Mouse (Mus musculus): ENCODE results near the gene Iqcc.

The Iqcc gene

DNA sequence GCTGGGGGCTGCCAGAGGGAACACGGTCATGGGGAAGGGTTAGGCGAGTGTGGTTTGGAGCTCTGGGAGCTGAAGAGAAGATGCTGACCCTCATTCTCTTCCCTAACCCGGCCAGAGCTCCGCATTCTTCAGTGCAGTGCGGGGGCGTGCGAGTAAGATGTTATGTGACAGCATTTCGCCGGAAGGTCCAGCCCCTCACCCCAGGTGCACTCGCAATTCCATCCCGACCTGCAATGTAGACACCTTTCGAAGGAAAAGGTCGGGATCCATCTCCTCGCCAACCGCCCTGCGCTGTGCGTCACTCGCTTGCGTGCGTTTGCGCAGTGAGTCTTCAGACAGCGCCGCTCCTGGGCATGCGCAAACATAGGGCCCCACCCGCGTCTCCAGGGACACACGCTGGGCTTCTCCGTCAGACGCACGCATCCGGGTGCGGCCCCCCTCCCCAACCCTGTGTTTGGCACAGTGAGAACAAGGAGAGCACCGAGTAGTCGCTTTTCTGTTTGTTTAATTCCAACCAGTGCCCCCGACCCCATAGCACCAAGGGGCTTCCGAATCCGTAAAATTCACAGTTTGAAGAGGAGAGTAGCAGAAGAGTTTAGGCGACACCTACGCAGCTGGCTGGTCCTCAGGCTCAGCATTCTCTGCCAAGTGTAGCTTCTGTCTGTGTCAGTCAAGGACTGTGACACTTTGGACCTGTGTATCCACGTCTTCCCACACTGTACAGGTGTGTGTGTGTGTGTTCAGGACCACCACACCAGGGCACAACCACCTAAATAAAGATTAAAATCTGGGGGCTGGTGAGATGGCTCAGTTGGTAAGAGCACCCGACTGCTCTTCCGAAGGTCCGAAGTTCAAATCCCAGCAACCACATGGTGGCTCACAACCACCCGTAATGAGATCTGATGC, at the start of gene Iqcc:
Gene Iqcc (minus strand): TSS at position 314 of the 906 bp plus-strand sequence.
- peak; percentile 97 for DNase-seq

DNA sequence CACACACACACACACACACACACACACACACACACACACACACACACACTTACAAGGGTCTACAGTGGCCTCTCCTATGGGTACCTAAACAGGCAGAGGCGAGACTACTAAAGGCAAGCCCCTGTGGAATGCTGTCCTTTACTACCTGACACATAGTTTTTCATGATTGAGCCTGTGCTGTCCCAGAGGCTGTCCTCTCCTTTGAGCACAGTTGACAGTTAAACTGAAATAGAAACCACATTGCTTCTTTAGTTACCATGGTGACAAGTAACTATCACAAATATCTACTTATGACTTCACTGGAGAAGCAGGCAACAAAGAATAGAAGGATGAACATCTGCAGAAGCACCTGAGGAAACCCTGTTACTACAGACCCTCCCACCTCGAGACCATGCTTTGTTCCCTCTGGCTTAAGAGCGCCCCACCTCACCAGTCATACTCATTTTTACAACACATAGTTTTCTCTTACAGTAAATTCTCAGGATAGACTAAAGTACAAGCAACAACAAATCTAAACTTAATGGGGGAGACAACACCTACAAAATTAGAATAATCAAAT, 43.4 kb upstream of the Iqcc start:
- DNase-seq = no peak

DNA sequence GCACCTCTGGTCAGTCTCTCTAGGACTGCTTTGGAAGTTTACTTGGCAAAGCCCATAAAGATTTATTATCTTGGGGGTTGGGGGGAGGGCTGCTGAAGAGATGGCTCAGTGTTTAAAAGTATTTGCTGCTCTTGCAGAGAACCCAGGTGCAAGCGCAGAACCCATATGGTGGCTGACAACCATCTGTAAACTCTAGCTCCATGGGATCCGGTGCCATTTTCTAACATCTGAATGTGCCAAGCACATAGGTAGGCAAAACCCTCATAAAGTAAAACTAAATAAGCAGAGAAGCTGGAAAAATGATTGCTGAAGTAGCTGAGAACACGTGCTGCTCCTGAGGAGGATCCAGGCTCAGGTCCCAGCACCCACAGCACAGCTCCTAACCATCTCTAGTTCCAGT, 42.7 kb upstream of the Iqcc start:
- DNase-seq = peak; percentile 52

DNA sequence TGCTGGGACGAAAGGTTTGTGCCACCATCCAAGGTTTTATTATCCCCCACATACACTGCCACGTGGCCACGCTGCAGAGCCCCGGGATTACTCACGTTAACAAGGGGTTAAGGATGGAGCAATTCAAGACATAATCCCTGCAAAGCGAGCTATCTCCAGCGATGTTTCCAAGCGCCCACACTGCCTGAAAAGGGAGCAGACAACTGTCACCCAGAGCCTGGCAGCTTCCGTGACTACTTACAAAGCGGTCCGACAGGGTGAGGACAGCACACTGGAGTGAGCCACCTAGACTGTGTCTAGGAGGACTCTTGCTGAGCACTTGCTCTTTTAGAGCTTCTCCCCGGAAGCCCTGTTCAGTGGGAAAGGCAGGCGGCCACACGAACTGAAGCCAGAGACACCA, 35.9 kb upstream of the Iqcc start:
- no peak for DNase-seq

DNA sequence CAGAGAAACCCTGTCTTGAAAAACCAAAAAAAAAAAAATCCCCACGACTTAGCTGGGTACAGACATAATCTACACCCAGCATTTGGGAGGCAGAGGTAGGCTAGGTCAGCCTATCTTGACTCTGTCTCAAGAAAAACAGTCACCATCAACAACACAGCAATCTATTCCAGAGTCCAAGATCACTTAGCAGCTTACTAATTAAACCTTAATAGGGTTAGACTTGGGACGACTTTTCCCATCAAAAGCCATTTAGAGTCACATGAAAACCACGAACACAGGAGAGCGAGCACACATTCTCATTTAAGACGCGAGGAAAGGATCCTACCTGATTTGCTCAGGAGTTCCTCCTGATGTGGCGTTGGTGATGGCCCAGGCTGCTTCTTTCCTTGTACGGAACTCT, 31.5 kb upstream of the Iqcc start:
- no peak for DNase-seq

DNA sequence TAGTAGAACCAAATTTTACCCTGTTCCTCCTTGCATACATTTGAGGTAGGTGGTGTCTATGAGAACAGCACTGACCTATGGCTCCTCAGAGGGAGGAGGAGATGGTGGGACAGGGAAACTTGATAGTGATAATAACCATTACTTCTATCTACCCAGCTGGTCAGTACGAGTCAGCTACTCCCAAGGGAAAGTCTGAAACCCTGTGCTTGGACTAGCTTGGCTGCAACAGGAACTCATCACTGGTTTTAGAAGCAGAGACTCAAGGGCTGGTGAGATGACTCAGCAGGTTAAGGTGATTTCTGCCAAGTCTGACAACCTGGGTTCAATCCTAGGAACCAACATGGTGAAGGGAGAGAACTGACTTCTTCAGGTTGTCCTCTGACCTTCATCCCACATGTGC, 29.8 kb upstream of the Iqcc start:
- DNase-seq = no peak

DNA sequence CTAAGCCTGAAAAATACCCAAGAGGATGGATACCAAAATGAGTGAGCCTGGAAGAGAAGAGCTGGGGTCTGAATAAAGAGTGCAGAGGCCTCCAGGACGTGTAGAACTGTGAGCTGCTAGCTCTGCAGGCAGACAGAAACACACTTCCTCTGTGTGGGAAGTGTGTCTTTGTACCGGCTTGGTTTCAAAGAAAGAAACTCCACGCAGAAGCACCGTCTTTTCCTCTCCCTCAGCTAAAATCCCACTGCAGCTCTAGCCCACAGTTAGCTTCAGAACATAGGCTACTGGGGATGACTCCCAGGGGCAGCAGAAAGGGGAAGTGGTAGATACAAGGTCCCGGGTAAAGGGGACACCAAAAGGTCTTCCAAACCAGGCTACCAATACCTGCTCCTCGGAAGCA, 26.3 kb upstream of the Iqcc start:
- no peak for DNase-seq

DNA sequence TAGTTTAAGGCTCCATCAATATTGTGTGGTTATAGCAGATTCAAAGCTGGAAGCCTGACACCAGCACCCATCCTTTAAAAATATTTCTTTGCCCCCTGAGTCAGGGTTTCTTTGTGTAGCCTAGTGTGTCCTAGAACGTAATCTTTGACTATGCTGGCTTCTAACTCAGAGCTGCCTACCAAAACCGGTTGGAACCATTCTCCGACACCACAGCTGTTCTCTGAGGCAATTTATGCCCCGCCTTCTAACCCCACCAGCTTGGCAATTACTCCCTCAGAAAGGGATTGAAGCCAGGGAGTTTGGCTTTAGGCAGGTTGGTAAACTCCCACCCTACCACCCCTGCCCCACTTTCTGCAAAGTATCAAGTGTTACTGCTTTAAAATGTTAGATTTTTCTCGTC, 22.9 kb upstream of the Iqcc start:
- no peak for DNase-seq

DNA sequence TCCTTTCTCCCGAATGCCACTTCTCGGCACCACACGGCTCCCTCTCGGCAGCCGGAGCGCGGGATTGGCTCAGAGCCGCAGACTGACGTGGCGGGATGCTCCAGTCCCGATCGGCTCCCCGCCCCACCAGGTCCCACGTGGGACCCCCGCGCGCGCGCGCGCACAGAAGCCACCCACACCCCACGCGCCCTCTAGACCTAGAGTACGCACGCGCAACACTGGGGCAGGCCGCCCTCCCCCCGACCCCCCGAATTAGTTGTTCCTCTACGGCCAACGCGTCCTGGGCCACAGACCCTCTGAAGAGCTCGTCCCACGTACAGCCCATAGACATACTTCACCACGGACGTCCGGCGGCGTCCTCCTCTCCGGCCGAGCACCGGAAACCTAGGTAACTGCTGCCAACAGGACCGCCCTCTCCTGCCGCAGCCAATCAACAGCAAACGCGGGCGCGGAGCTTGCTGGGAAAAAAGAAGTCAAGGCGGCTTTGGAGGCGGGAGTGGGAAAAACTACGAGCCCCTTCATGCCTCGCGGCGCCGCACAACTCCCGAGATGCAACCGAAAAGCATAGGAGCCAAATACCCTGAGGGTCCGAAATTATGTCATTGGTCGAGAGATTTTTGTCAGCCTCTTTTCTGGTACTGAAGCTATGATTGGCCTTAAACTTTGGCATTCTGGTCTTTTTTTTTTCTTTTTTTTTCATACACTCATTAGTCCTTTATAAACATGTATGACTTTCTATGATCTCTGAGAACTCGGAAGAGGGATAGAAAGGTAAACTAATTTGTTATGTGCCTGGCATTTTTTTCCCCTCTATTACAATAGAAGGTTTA, 22.0 kb upstream of the Iqcc start, which contains the start of gene Txlna:
Gene Txlna (minus strand): TSS at position 428 of the 830 bp plus-strand sequence.
- peak; percentile 98 for DNase-seq

DNA sequence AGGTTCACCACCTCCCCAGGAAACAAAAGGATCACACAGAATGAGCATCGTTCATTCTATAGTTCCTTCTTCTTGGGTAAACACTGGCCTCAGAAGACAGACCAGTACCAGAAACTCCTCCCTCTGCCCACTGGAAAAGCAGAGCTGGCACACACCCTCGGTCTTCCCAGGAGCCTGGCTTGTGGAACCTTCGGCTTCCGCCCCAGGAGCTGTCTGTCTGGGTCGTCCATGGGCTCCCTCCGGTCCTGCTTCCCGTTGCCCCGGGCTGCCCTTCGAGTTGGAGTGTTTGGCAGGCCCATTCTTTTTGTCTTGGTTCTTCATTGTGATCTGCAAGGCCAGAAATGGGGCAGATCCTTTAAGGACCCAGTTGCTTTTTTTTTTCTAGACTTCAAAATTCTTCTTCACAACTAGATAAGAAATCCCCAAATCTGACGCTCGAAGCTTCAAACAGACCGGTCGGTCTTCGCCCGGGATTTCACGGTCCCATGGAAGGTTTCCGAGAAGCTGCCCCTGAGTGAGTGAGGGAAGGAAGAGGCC, 21.3 kb upstream of the Iqcc start:
- no peak for DNase-seq

DNA sequence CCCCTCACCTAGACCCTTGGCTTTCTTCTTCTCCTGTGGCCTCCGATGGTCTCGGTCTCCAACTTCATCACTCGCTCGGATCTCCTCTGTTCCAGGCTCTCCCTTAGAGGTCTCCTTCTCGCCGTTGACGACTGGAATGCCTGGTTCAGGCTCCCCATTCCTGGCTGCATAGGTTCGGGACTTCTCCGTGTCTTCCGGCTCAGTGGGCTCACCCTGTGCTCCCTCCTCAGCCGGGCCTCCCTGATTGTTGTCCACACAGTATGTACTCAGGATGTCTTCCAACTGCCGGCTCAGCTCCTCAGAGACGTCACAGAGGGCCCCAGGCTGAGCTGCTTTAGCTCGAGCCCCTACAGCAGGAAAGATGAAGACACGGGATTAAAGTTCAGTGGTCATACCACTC, 20.3 kb upstream of the Iqcc start:
- DNase-seq = no peak

DNA sequence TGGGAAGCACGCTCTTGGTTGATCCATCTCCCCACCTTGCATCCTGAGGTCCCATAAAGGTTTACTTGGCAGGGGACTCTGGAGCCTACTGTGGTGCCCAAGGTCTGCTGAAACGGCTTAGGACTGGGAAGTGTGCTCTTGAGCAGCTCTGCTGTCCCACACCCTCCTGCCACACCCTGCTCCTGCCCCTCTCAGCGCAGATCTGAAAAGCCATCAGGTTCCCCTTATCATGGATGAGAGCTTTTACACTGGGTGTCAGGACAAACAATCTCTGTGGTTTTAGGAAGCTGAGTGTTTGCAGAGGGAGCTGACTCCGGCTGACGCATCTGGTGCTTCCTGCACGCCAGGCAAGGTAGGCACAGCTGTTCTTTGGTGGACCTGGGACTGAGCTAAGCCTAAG, 15.0 kb upstream of the Iqcc start:
- no peak for DNase-seq

DNA sequence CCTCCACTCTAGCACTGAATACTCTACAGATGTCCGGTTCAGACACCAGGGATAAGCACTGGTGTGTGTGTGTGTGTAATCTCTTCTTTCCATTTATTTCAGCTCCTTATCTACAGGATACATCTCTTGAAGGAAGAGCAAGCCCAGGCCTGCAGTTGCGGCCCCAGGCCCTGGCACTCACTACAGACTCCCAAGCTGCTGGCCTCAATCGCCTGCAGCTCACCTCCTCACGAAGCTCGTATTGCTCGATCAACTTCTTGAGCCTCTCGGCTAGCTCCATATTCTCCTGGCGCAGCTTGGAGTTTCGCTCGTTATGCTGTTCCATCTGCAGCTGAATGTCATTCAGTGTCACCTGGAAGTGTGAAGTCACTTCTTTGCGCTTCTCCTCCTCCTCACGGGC, 13.0 kb upstream of the Iqcc start:
- no peak for DNase-seq

DNA sequence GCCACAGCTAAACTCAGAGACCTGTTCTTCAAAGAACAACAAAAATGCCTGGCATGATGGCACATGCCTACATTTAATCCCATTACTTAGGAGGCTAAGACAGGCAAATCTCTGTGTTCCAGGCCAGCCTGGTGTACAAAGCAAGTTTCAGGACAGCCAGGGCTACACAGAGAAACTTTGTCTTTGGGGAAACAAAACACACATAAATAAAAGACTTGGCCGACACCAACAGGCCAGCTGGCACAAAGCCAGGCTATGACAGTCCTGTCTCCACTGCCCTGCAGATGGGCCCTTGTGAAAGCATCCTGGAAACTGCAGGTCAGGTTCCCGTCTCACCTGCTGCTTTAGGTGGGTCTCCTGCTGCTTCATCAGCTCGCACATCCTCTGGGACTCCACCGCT, 12.0 kb upstream of the Iqcc start:
- peak; percentile 64 for DNase-seq

DNA sequence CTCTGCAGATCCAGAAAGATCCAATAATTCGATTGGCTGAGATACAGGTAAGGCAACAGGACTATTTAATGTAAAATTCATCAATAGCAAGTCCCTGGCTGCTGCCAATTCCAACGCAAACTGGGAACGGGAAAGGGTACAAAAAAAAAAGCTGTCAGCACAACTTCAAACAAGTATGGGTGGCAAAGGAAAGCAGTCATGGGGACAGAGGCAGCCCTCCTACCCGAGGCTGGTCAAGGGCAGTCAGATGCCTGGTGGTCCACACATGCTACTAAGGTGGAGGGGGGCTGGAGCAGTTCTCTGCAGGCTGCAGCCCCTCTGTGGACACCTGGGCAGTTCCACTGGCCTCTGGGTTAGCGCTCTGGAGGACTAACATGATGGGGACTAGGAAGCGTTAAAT, 7.1 kb upstream of the Iqcc start:
- DNase-seq = no peak

DNA sequence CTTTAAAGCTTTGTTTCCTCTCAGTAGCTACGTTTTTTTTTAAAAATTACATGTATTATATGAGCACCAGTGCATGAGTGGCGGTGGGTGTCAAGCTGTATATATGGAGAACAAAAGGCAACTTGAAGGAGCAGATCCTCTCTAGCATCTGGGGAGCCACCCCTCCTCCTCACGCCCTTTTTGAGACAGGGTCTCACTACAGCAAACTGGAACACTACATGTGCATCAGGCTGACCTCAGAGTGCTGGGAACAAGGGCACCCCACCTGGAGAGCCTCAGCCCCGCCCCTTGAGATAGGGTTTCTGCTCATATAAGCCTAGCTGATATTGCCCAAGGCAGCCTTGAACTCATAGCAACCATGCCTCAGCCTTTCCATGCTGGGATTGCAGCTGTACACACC, 6.6 kb upstream of the Iqcc start:
- no peak for DNase-seq

DNA sequence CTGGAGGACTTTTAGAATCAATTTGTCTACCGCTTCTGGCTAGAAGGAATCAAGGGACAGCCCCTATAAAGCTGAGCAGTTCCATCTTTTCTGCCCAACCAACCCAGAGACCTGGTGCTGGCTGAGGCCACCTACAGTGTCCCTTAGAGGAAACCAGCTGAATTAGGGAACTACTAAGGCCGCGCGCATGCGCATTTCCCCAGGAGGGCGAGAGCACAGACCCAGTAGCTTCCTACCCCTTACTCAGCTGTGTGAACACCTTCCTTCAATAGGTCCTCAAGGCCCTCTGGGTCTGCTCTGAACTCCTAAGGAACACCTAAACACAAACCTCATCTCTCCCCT, 6.1 kb upstream of the Iqcc start:
- DNase-seq = peak; percentile 78

DNA sequence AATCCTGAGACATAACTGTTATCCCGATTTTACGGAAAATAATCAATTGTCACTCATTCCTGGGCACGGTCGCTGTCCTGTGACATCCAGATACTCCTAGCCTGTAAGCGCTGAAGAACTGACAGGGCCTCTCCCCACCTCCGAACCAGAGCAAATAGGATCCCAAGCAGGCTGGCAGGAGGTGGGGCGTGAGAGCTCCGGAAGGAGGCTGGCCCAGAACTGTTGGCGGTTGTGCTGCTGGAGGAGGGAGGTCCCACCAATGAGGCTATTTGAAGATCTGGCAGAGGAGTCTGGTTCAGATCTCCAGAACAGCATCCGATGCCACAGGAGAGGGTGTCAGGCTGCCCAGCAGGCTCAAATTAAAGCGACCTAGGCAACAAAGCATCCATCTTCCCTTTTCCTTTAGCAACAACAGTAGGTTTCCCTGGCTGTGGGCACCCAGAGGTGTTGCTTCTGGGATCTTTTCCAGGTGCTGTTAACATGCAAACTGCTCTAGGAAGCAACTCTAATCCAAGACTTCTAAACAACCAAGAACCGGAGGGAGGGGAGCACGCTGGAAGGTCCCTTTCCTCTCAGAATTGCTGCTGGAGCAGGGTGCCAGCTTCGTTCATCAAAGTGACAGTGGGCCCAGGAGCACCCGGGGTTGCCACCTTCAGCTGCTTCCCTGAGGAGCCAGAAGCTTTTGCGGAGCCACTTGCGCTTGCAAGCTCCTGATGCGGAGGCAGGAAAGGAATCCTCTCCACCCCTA, 5.6 kb upstream of the Iqcc start:
- DNase-seq = peak; percentile 95

DNA sequence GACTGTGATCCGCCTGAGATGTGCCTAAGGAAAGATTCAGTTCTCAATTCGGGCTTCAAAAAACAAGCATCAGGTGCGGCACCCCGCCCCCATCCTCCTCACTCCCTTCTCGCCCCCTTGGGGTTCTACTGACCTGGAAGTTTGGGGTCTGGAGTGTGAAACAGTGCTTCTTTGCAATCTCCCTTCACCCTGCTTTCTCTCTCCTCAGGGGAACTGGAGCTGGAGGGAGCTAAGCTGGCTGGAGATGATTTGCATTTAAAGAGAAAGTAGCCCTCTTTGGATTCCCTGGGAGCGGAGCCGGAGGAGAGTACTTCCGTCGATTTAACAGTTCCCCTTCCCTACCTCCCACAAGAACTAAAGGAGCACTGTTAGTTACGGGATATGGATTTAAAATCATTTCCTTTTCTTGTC, 4.8 kb upstream of the Iqcc start, which contains the start of gene Ccdc28b:
Gene Ccdc28b (minus strand): TSS at position 267 of the 411 bp plus-strand sequence.
- DNase-seq = peak; percentile 65

DNA sequence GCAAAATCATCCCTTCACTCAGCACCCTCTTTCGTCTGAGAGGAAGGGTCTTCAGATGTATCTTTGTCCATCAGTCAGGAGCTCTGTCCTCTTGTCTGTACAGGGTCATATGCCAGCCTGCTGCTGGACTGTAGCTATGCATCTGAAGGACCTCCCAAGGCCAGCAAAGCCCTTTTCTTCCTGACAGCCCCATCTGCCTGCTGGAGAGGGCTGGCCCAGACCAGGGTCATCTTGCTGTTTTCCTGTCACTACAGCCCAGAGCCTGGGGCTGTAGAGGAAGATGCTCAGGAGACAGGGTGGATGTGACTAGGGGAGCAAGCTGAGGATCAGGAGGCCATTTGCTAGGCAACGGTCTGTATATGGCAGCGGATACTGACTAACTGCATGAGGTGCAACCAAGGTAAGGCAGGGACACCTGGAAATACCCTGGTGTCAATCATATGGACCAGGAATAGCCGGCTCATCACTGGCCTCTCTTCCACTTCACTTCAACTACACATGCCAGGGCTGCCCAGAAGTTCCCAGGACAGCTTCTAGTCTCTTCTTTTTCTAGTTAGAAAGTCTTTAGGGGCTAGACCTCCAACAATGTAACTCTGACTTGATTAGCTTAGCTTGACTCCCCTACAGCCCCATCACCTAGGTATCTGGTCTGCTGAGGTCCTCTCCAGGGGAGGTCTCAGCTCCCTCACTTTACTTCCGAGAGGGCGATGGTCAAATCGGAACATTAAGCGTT, 4.1 kb upstream of the Iqcc start:
- DNase-seq = no peak

DNA sequence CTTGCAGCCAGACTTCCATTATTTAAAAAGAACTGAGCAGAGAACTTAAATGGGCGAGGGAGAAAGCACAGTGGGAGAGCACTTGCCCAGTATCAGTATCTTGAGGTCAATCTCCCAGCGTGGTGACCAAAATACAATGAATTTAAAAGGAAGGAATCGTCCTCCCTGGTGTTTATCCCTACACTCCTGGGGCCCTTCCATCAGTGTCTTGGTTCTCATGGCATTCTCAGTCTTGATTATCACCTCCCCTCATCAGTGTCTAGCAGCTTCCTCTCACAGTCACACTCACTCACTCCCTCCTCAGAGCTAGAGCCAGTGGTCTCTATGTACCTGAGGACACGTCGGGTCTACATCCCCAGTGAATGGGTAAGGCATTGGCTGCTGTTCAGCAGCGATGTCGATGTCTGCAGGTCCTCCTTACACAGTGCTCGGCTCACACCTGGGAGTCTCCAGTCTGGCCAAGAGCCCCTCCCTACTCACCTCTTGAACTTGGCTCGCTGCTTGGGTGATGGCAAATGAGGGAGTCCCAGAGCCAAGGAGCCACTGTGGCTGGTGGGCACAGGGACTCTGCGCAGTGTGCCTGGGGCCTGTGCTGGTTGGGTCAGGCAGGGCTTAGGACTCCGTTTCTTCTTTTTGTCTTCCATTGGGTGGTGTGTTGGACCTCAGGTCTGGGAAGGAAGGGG, 3.4 kb upstream of the Iqcc start:
- DNase-seq = no peak
